ENCODE assay signal across 29 mouse cellular contexts in genomic region chr10:53768745-53769144, GRCm38 (mm10). TPM values are rescaled to one million over a fixed set of nuclear protein-coding genes. Genes with fewer than 3 reads are reported as not detected.
DNase-seq lines count a peak whose midpoint lies in the region; ATAC-seq and TF ChIP-seq lines count a peak whose summit lies in the region.
"Had no signal": no experiment of that assay in that cellular context is flagged by ENCODE, and none has a peak within 500 bp of the region (broad histone marks: within the 10 kb centered on the region; RNA-seq: fewer than 3 reads in every experiment).

No protein-coding gene starts in this region.

- ATAC-seq in common myeloid progenitor, adult 5-6 weeks (replicated peaks; ENCODE audit: low read depth, poor library complexity, severe bottlenecking), result peak; percentile 84
- ATAC-seq in megakaryocyte progenitor cell, adult 5-6 weeks (replicated peaks; ENCODE audit: poor library complexity), result peak; percentile 68
- no peak for ATAC-seq in activated CD4-positive, CD25-positive, alpha-beta regulatory T cell, adult 4 months
- ATAC-seq: forebrain, embryonic 15.5 days; hindbrain, postnatal 0 days; inflammation-experienced regulatory T-cells, adult 6 months; intestine, embryonic 16.5 days; Patski had no signal

- H3K4me3 ChIP-seq in MEL (ENCODE audit: control insufficient read depth in 1 of 2, insufficient read depth in 1 of 2, low read depth in 2 of 2, low read length in 2 of 2), result no peak overlapping the region
- H3K4me3 ChIP-seq in thymus, adult 2 months (ENCODE audit: control insufficient read depth, insufficient read depth, low read length), result no peak overlapping the region
- H3K4me3 ChIP-seq: embryonic facial prominence, embryonic 10.5 days; embryonic facial prominence, embryonic 13.5 days; erythroblast, embryonic 14.5 days; forebrain, embryonic 12.5 days; forebrain, embryonic 15.5 days had no signal

- WGBS in thymus, adult 2 months, result 36% methylated on average over 3 of the region's 3 CpGs

- 0 out of 4 replicates have a peak, but pooled peaks of 1 of the 2 experiments have one; percentile 20 for TF ChIP-seq EP300 in MEL (IDR thresholded peaks at IDR 0.05; ENCODE audit: low read depth in 1 of 2, low read length in 2 of 2)

- H3K4me1 ChIP-seq in MEL (ENCODE audit: control insufficient read depth in 1 of 2, insufficient read depth in 2 of 2, low read length in 2 of 2), result no peaks in the 10 kb centered on the region
- H3K4me1 ChIP-seq in thymus, adult 2 months (replicated peaks; ENCODE audit: control insufficient read depth, insufficient read depth, low read length), result no peaks in the 10 kb centered on the region
- H3K4me1 ChIP-seq: embryonic facial prominence, embryonic 10.5 days; embryonic facial prominence, embryonic 13.5 days; forebrain, embryonic 12.5 days; forebrain, embryonic 15.5 days had no signal

- no peaks in the 10 kb centered on the region for H3K27me3 ChIP-seq in MEL (ENCODE audit: control insufficient read depth in 1 of 2, insufficient read depth in 2 of 2, low read length in 2 of 2)
- H3K27me3 ChIP-seq in thymus, adult 2 months (ENCODE audit: control insufficient read depth, insufficient read depth, low read length), result no peaks in the 10 kb centered on the region
- H3K27me3 ChIP-seq: embryonic facial prominence, embryonic 13.5 days; forebrain, embryonic 12.5 days; forebrain, embryonic 15.5 days; Patski had no signal

- no peak for TF ChIP-seq POLR2A in MEL (IDR thresholded peaks at IDR 0.05; ENCODE audit: control insufficient read depth in 1 of 2, insufficient read depth in 1 of 2, low read depth in 1 of 2, low read length in 2 of 2, poor library complexity in 1 of 2)
- no peak for TF ChIP-seq POLR2A in thymus, adult 2 months (IDR thresholded peaks at IDR 0.05; ENCODE audit: control insufficient read depth, extremely low read depth, insufficient read depth, low read length, poor library complexity)

- H3K36me3 ChIP-seq in MEL (ENCODE audit: control insufficient read depth in 1 of 2, insufficient read depth in 2 of 2, low read length in 2 of 2), result no peaks in the 10 kb centered on the region
- no peaks in the 10 kb centered on the region for H3K36me3 ChIP-seq in thymus, adult 2 months (ENCODE audit: control insufficient read depth, insufficient read depth, low read length)
- H3K36me3 ChIP-seq: embryonic facial prominence, embryonic 10.5 days; embryonic facial prominence, embryonic 13.5 days; forebrain, embryonic 12.5 days; forebrain, embryonic 15.5 days; G1E had no signal

- DNase-seq in 416B (ENCODE audit: low read depth) (peak; percentile 4), MEL (ENCODE audit: low read depth, low spot score) (peak; percentile 33)
- DNase-seq in right cerebral cortex, adult 18-20 months, result no peak
- no peak for DNase-seq in thymus, adult 2 months
- DNase-seq: adrenal gland, adult 2 months; adrenal gland, postnatal 14 days; cerebellum, adult 11 months; cerebellum, adult 2 months; cerebellum, adult 9-11 months; cerebellum, postnatal 25 days; embryo, embryonic 11 days; gastrocnemius, postnatal 25 days; heart, adult 11 months; heart, postnatal 36 days had no signal

- TF ChIP-seq CTCF in MEL (IDR thresholded peaks at IDR 0.05 in 2 of 3, conservative IDR thresholded peaks at IDR 0.05 in 1 of 3; ENCODE audit: control insufficient read depth in 1 of 3, insufficient read depth in 1 of 3, low read depth in 2 of 3, low read length in 3 of 3, poor library complexity in 1 of 3, severe bottlenecking in 1 of 3), result no peak
- no peak for TF ChIP-seq CTCF in thymus, adult 2 months (IDR thresholded peaks at IDR 0.05; ENCODE audit: borderline replicate concordance, control insufficient read depth, extremely low read depth, insufficient read depth, low read length, poor library complexity)

- no peaks in the 10 kb centered on the region for H3K79me2 ChIP-seq in MEL (ENCODE audit: control insufficient read depth, insufficient read depth, low read length, poor library complexity)

- H3K9me3 ChIP-seq in MEL (replicated peaks; ENCODE audit: insufficient read depth, low read length), result no peaks in the 10 kb centered on the region
- H3K9me3 ChIP-seq: embryonic facial prominence, embryonic 10.5 days; embryonic facial prominence, embryonic 13.5 days; forebrain, embryonic 12.5 days; forebrain, embryonic 15.5 days had no signal

- no peak overlapping the region for H3K9ac ChIP-seq in MEL (ENCODE audit: control insufficient read depth, low read depth, low read length, poor library complexity, severe bottlenecking)
- H3K9ac ChIP-seq: embryonic facial prominence, embryonic 13.5 days; forebrain, embryonic 12.5 days; forebrain, embryonic 15.5 days; hindbrain, embryonic 14.5 days had no signal

- TF ChIP-seq RAD21 in MEL (IDR thresholded peaks at IDR 0.05; ENCODE audit: low read depth, low read length), result no peak

- no peak overlapping the region for H3K27ac ChIP-seq in MEL (ENCODE audit: control insufficient read depth, low read depth, low read length)
- H3K27ac ChIP-seq in thymus, adult 2 months (ENCODE audit: control insufficient read depth, insufficient read depth, low read length), result no peak overlapping the region
- H3K27ac ChIP-seq: embryonic facial prominence, embryonic 10.5 days; embryonic facial prominence, embryonic 13.5 days; forebrain, embryonic 12.5 days; forebrain, embryonic 15.5 days; hindbrain, embryonic 14.5 days; hindbrain, postnatal 0 days had no signal

TF ChIP-seq in MEL, 35 proteins besides CTCF, POLR2A, EP300 and RAD21:
- TF ChIP-seq BHLHE40 (IDR thresholded peaks at IDR 0.05; ENCODE audit: borderline replicate concordance, low read depth, low read length) (no peak), NELFE (IDR thresholded peaks at IDR 0.05; ENCODE audit: low read depth, low read length) (no peak)

RNA-seq across cellular contexts. Expression of gene Fam184a, which starts 17.8 kb away (rescaled TPM):
- not detected in 2 replicates for total RNA-seq in MEL (2012; rRNA removed)
- not detected for polyA plus RNA-seq in MEL (2012; ENCODE audit: insufficient read depth in 1 of 2, insufficient read length in 2 of 2, low read depth in 1 of 2, low replicate concordance in 2 of 2, missing spikeins in 1 of 2)
- total RNA-seq in common myeloid progenitor, adult 5-6 weeks (2017), result 11.1 and 11.9 TPM in 2 replicates
- total RNA-seq in megakaryocyte progenitor cell, adult 5-6 weeks (2015), result 0.67 and 0.85 TPM in 2 replicates
- total RNA-seq in megakaryocyte progenitor cell, adult 5-6 weeks (2017), result 0.91 and 4.1 TPM in 2 replicates
- polyA plus RNA-seq in thymus, adult 2 months (2012; rRNA removed), result 0.69 and 0.74 TPM in 2 replicates
- not detected for polyA plus RNA-seq in activated CD4-positive, CD25-positive, alpha-beta regulatory T cell, adult 4 months (2017; shearing (Covaris generic))
- total RNA-seq: G1E had no signal
- polyA plus RNA-seq: C2C12; erythroblast, embryonic 14.5 days; G1E; inflammation-experienced regulatory T-cells, adult 6 months had no signal

Comparison
In these comparisons a context has a peak if more than half of its experiments do, and no peak if none do; other contexts are left out.
1. DNase-seq: peak in 416B (single experiment) and MEL (single experiment); none in right cerebral cortex, adult 18-20 months (single experiment) and thymus, adult 2 months (single experiment).